Mouse (Mus musculus) forebrain, embryonic 14.5 days (tissue): Measurements from ENCODE around the gene Sgpl1. TPM values are rescaled to one million over a fixed set of nuclear protein-coding genes. Genes with fewer than 3 reads are reported as not detected.

Experiments
- ATAC-seq: fragments of 200-750 bp; cut with Nextera tagmentation; 2 replicates; pipeline ENCODE4 v1.8.0; 2017; ENCODE audit warnings: mild to moderate bottlenecking, moderate library complexity
- DNase-seq: peaks from one replicate; pipeline ENCODE4 v3.0.0-alpha.2; 2015; ENCODE audit warnings: low spot score
- H3K27ac ChIP-seq: fragments of 300-500 bp; sonication (generic); 2 replicates; pipeline ENCODE4 v1.5.1; 2014; ENCODE audit warnings: low read depth, mild to moderate bottlenecking, control low read depth, low read length, moderate library complexity
- H3K27me3 ChIP-seq: fragments of 300-500 bp; sonication (generic); replicated peaks from 2 replicates; pipeline ENCODE4 v1.6.1; 2014; ENCODE audit warnings: low read length, control low read depth, mixed read lengths; ENCODE audit not compliant: control insufficient read depth, insufficient read depth
- H3K36me3 ChIP-seq: fragments of 300-500 bp; sonication (generic); 2 replicates; pipeline ENCODE4 v1.6.1; 2014; ENCODE audit warnings: low read length, control low read depth; ENCODE audit not compliant: control insufficient read depth, insufficient read depth
- H3K4me1 ChIP-seq: fragments of 300-500 bp; sonication (generic); 2 replicates; pipeline ENCODE4 v1.6.1; 2014; ENCODE audit warnings: antibody characterized with exemption, low read length, control low read depth; ENCODE audit not compliant: control insufficient read depth, insufficient read depth
- H3K4me2 ChIP-seq: fragments of 300-500 bp; sonication (generic); 2 replicates; pipeline ENCODE4 v1.6.1; 2014; ENCODE audit warnings: mild to moderate bottlenecking, control low read depth, low read length
- H3K4me3 ChIP-seq: fragments of 300-500 bp; sonication (generic); 2 replicates; pipeline ENCODE4 v1.5.1; 2014; ENCODE audit warnings: low read depth, low read length, control low read depth
- H3K9ac ChIP-seq: fragments of 300-500 bp; sonication (generic); 2 replicates; pipeline ENCODE4 v1.6.1; 2014; ENCODE audit warnings: mild to moderate bottlenecking, low read length, control low read depth, moderate library complexity
- H3K9me3 ChIP-seq: fragments of 300-500 bp; sonication (generic); replicated peaks from 2 replicates; pipeline ENCODE4 v1.6.1; 2016; ENCODE audit warnings: low read length, control low read depth, mixed read lengths; ENCODE audit not compliant: control insufficient read depth
- WGBS: fragments of 180-500 bp; shearing (Covaris S2); extraction: QIAGEN DNeasy Blood & Tissue Kit; methylation state at CpG from one replicate; pipeline ENCODE4 v1.1.7; 2014; 5-methylcytosine and 5-hydroxymethylcytosine counted together
- polyA plus RNA-seq: library from polyadenylated mRNA; unstranded; fragments of >200 nt; fragmentation: Nextera tagmentation; extraction: Ambion mirVana; gene quantifications from 2 replicates; pipeline ENCODE4 v1.2.1, GENCODE M21; 2014

Gene Sgpl1
- polyA plus RNA-seq, 1 experiment from 2014 or later, result 65.7 TPM

DNA sequence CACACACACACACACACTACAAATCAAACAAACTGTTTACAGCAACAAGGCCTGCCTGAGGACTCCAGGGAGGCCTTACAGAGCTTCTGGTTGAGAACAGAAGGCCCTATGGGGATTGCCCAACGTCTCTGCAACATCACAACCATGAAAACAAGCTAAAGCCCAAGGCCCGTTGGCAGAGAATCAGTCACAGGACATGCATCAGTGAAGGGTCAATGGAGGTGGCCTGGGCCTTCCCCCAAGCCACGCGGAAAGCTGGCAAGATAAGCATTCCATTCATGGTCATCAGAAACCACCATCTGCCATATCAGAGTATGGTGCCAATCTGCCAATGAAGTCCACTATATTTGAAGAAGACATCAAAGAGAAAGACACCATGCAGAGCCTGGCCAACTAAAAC lies 13.2 kb upstream of the Sgpl1 start:
- DNase-seq, result no peak
- 84% methylated on average over 4 of the region's 4 CpGs for WGBS
- no peaks in the 10 kb centered on the region for H3K9me3 ChIP-seq

DNA sequence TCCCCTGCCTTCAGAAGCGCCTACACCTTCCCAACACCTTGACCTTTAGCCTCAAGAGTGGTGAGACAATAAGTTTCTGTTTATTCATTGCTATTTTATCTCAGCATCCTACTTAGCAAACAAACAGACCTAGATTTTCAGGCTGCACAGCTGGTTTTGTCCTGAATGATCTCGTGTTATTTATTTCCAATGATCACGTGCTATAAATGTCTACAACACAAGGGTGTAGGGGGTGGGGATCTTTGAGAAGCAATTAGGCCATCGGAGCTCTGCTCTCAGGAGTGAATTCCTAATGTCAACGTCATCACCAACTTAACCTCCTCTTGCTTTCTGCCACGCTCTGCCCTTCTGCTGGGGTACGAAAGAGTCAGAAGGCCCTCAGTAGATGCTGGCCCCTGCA lies 12.6 kb upstream of the Sgpl1 start:
- H3K9ac ChIP-seq, result no peak overlapping the region
- no peak overlapping the region for H3K4me2 ChIP-seq
- no peaks in the 10 kb centered on the region for H3K27me3 ChIP-seq
- no peaks in the 10 kb centered on the region for H3K4me1 ChIP-seq
- H3K9me3 ChIP-seq, result no peaks in the 10 kb centered on the region
- no peak overlapping the region for H3K27ac ChIP-seq
- WGBS, result 88% methylated on average over 7 of the region's 7 CpGs
- H3K36me3 ChIP-seq, result no peaks in the 10 kb centered on the region
- DNase-seq, result no peak
- no peak for ATAC-seq
- H3K4me3 ChIP-seq, result no peak overlapping the region

More for the DNA sequence above, 13.2 kb upstream of the Sgpl1 start:
- H3K4me1 ChIP-seq, result no peaks in the 10 kb centered on the region
- H3K27me3 ChIP-seq, result no peaks in the 10 kb centered on the region
- no peak overlapping the region for H3K27ac ChIP-seq
- H3K9ac ChIP-seq, result no peak overlapping the region
- no peaks in the 10 kb centered on the region for H3K36me3 ChIP-seq
- H3K4me3 ChIP-seq, result no peak overlapping the region
- no peak overlapping the region for H3K4me2 ChIP-seq
- no peak for ATAC-seq

DNA sequence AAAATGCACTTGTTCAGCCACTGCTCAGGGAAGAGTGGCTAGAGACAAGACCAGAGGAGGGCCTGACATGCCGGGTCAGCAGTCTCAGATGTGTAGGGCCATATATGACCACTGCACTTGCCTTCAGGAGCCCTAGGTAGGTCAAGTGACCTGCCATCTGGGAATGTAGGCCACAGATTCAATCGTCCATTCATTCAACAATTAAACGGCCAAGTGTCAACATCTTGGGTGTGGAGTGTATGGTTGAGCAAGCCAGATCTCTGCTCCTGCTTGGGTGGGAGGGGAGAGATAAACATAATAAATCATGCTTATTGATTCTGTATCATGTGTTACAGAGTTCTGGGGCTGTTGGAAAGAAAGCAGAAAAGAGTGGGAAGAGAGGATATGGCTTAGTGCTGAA lies 11.1 kb upstream of the Sgpl1 start:
- Histone ChIP-seq H3K36me3 (no peaks in the 10 kb centered on the region), H3K27ac (no peak overlapping the region), H3K9me3 (no peaks in the 10 kb centered on the region), H3K9ac (no peak overlapping the region), H3K4me2 (no peak overlapping the region), H3K4me3 (no peak overlapping the region), H3K4me1 (no peaks in the 10 kb centered on the region), H3K27me3 (no peaks in the 10 kb centered on the region)
- WGBS, result 95% methylated on average over 3 of the region's 3 CpGs
- ATAC-seq (no peak), DNase-seq (no peak)

DNA sequence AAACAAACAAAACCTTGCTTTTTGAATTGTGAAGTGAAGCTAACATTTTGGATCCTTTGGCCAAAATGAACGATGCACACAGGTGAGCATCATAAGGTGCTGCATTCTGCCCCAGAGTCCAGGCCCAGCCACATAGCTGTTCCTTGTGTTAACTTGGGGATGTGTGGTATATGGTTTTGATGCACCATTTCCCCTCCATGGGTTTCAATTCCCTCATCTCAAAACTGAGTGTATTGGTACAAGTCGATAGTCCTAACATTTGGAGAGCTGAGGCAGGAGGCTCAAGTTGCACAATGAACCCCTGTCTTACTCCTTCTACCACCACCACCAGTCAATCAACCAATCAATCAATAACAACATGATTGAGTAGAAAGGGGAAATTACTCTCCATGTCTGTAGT lies 8.9 kb upstream of the Sgpl1 start:
- DNase-seq (no peak), ATAC-seq (no peak)
- WGBS, result 93% methylated on average over 2 of the region's 2 CpGs
- H3K9ac ChIP-seq, result no peak overlapping the region
- no peak overlapping the region for H3K27ac ChIP-seq
- H3K36me3 ChIP-seq, result no peaks in the 10 kb centered on the region
- H3K9me3 ChIP-seq, result no peaks in the 10 kb centered on the region
- no peaks in the 10 kb centered on the region for H3K27me3 ChIP-seq
- no peak overlapping the region for H3K4me3 ChIP-seq
- H3K4me1 ChIP-seq, result no peaks in the 10 kb centered on the region
- no peak overlapping the region for H3K4me2 ChIP-seq

DNA sequence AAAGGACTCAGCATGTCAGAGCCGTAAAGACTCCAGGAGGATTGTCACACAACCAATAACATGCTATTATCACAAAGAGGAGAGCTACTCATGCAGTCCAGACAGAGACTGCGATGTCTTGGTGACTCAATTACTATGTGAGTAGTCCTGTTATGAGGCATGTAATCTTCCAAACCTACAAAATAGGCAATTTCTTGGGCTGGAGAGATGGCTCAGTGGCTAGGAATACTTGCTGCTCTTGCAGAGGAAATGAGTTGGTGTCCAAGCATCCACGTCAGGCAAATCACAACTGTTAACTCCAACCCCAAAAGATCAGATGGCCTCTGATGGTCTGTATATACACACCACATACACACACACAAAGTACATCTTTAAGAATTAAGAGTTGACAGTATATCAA lies 8.1 kb upstream of the Sgpl1 start:
- Histone ChIP-seq H3K36me3 (no peaks in the 10 kb centered on the region), H3K27ac (no peak overlapping the region), H3K27me3 (no peaks in the 10 kb centered on the region), H3K9me3 (no peaks in the 10 kb centered on the region), H3K4me1 (no peaks in the 10 kb centered on the region), H3K9ac (no peak overlapping the region), H3K4me3 (no peak overlapping the region), H3K4me2 (no peak overlapping the region)
- 84% methylated on average over 3 of the region's 3 CpGs for WGBS
- ATAC-seq, result no peak
- DNase-seq, result no peak

DNA sequence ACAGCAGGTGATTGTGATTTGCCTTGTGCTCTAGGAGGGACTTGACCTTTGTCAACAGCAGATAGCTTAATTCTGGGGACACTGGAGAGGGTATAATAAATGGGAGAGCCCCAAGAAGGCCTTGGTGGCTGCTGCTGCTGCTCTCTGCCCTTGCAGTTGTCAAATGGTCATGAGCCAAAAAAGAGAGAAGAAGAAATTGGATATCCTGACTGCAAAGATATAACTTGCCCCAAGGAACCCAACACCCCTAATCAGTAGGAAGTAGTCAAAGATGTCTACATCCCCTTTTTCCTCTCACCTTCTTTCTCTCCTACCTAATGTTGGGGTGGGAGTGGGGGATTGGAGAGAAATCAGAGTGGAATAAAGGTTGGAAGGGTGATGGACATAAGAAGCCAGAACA lies 4.6 kb upstream of the Sgpl1 start:
- no peak for ATAC-seq
- Histone ChIP-seq H3K9me3 (no peaks in the 10 kb centered on the region), H3K27me3 (no peaks in the 10 kb centered on the region)

DNA sequence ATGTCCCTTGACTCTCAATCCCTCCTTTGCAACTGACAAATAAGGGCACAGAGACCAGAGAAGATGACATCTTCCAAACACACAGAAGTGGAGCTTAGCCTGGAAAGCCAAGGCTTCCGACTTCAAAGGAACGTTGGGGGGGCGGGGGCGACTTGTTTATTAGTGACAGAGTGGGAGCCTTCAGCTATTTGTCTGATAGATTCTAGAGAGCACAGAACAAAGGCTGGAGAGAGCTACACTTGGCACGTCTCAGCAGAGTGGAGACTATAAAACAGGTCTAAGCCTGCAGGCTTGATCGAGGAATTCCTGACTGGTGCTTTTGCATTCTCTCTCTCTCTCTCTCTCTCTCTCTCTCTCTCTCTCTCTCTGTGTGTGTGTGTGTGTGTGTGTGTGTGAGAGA lies 3.1 kb upstream of the Sgpl1 start:
- Histone ChIP-seq H3K4me3 (no peak overlapping the region), H3K27me3 (no peaks in the 10 kb centered on the region), H3K4me2 (no peak overlapping the region), H3K9ac (no peak overlapping the region), H3K27ac (no peak overlapping the region), H3K4me1 (peaks cover under 1% of the 10 kb centered on the region; the same call in 1 of the 2 replicates), H3K9me3 (no peaks in the 10 kb centered on the region), H3K36me3 (no peaks in the 10 kb centered on the region)
- no peak for ATAC-seq
- peak; percentile 14 for DNase-seq
- 40% methylated on average over 6 of the region's 6 CpGs for WGBS

More for the DNA sequence above, 4.6 kb upstream of the Sgpl1 start:
- no peak for DNase-seq
- no peaks in the 10 kb centered on the region for H3K4me1 ChIP-seq
- no peaks in the 10 kb centered on the region for H3K36me3 ChIP-seq
- H3K4me3 ChIP-seq, result no peak overlapping the region
- H3K4me2 ChIP-seq, result no peak overlapping the region
- no peak overlapping the region for H3K9ac ChIP-seq
- H3K27ac ChIP-seq, result no peak overlapping the region

DNA sequence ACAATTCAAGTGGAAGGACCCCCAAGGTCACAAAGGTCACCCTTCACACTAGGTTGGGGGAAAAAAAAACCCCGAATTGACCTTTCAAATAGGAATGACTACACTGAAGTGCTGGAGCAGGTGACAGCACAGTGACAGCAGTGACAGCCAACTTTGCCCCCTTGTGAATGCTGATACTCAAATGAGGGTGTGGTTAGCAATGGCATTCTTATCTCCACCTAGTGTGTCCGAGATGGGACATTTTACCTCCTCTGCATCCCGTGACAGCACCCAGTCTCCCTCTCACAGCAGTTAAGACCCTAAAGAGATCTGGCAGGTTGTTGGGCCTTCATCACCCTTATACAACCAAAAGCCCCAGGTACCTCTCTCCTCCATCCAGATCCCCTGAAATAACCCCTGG lies 2.0 kb upstream of the Sgpl1 start:
- Histone ChIP-seq H3K4me1 (peaks cover 7% of the 10 kb centered on the region; the same call in 1 of the 2 replicates), H3K36me3 (no peaks in the 10 kb centered on the region), H3K27me3 (no peaks in the 10 kb centered on the region), H3K4me3 (no peak overlapping the region), H3K9me3 (no peaks in the 10 kb centered on the region), H3K4me2 (no peak overlapping the region), H3K9ac (no peak overlapping the region), H3K27ac (no peak overlapping the region)
- no peak for DNase-seq
- 92% methylated on average over 3 of the region's 3 CpGs for WGBS
- no peak for ATAC-seq

DNA sequence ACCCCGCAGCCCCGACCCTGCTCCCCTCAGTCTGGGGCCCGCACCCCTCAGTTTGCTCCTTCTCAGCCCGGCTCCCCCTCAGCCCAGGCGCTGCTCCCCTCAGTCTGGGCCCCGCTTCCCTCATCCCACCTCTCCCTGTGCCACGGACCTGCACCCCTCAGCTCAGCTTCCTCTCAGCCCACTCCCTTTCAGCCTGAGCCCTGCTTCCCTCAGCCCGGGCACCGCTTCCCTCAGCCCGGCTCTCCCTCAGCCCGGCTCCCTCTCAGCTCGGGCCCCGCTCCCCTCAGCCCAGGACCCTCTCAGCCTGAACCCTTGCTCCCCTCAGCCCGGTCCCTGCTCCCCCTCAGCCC lies 721 bp downstream of the Sgpl1 start:
- no peaks in the 10 kb centered on the region for H3K36me3 ChIP-seq
- DNase-seq (peak; percentile 33), ATAC-seq (peak; percentile 57)
- H3K4me2 ChIP-seq, result peak overlapping the region; percentile 87
- WGBS, result under 1% methylated on average over 14 of the region's 14 CpGs
- peak overlapping the region; percentile 96 for H3K27ac ChIP-seq
- H3K4me1 ChIP-seq, result peaks cover 7% of the 10 kb centered on the region; the same call in 1 of the 2 replicates
- H3K27me3 ChIP-seq, result no peaks in the 10 kb centered on the region
- H3K9me3 ChIP-seq, result no peaks in the 10 kb centered on the region
- peak overlapping the region; percentile 60 for H3K4me3 ChIP-seq
- H3K9ac ChIP-seq, result peak overlapping the region; percentile 89
